Mouse (Mus musculus): ENCODE measurements around the gene S100a1. TPM values are rescaled to one million over a fixed set of nuclear protein-coding genes. Genes with fewer than 3 reads are reported as not detected.

Gene S100a1
- polyA plus RNA-seq, 1 experiment = 189 TPM

- peak overlapping the region; percentile 96 for H3K4me2 ChIP-seq (ENCODE audit: low read depth)
- no peaks in the 10 kb centered on the region for H3K36me3 ChIP-seq (ENCODE audit: control insufficient read depth, insufficient read depth)
- TF ChIP-seq MYOD1 (IDR thresholded peaks at IDR 0.05; ENCODE audit: control insufficient read depth in 1 of 3, insufficient read length in 2 of 3, low read depth in 2 of 3) = no peak
- no peak for TF ChIP-seq TCF3 (IDR thresholded peaks at IDR 0.05; ENCODE audit: insufficient read length, low read depth)
- TF ChIP-seq MAX (IDR thresholded peaks at IDR 0.05; ENCODE audit: low read depth) = no peak
- TF ChIP-seq POLR2AphosphoS2 (IDR thresholded peaks at IDR 0.05; ENCODE audit: insufficient read length, low read depth) = no peak
- no peak for TF ChIP-seq CEBPB (IDR thresholded peaks at IDR 0.05; ENCODE audit: insufficient read depth, poor library complexity, severe bottlenecking)
- peak overlapping the region; percentile 52 for H3K4me3 ChIP-seq
- H3K27me3 ChIP-seq (ENCODE audit: control insufficient read depth, insufficient read depth, insufficient read length) = no peaks in the 10 kb centered on the region
- no peaks in the 10 kb centered on the region for H3K79me2 ChIP-seq (ENCODE audit: control insufficient read depth, insufficient read depth)
- no peak overlapping the region for H3ac ChIP-seq (ENCODE audit: control insufficient read depth, insufficient read length)
Observed at GRCm38 (mm10) chr3:90515242-90515641, 1.1 kb upstream of the S100a1 start.

GRCm38 (mm10) chr3:90514691-90515090 lies 499 bp upstream of the S100a1 start:
- TF ChIP-seq POLR2A (IDR thresholded peaks at IDR 0.05; ENCODE audit: insufficient read length, low read depth) (peak; percentile 74), TCF3 (IDR thresholded peaks at IDR 0.05; ENCODE audit: insufficient read length, low read depth) (no peak), MAX (IDR thresholded peaks at IDR 0.05; ENCODE audit: low read depth) (peak; percentile 67), POLR2AphosphoS2 (IDR thresholded peaks at IDR 0.05; ENCODE audit: insufficient read length, low read depth) (peak; percentile 74)
- Histone ChIP-seq H3K36me3 (ENCODE audit: control insufficient read depth, insufficient read depth) (no peaks in the 10 kb centered on the region), H3K4me3 (peak overlapping the region; percentile 52), H3K4me2 (ENCODE audit: low read depth) (peak overlapping the region; percentile 96), H3K27me3 (ENCODE audit: control insufficient read depth, insufficient read depth, insufficient read length) (no peaks in the 10 kb centered on the region), H3K79me2 (ENCODE audit: control insufficient read depth, insufficient read depth) (no peaks in the 10 kb centered on the region), H3ac (ENCODE audit: control insufficient read depth, insufficient read length) (peak overlapping the region; percentile 64)

GRCm38 (mm10) chr3:90512948-90513642 lies 1.1 kb downstream of the S100a1 start:
- Histone ChIP-seq H3K27me3 (ENCODE audit: control insufficient read depth, insufficient read depth, insufficient read length) (no peaks in the 10 kb centered on the region), H3ac (ENCODE audit: control insufficient read depth, insufficient read length) (peak overlapping the region; percentile 64), H3K4me2 (ENCODE audit: low read depth) (peak overlapping the region; percentile 96), H3K4me3 (peak overlapping the region; percentile 52), H3K36me3 (ENCODE audit: control insufficient read depth, insufficient read depth) (no peaks in the 10 kb centered on the region), H3K79me2 (ENCODE audit: control insufficient read depth, insufficient read depth) (peaks cover 10% of the 10 kb centered on the region)
- TF ChIP-seq POLR2AphosphoS2 (IDR thresholded peaks at IDR 0.05; ENCODE audit: insufficient read length, low read depth) (no peak), REST (IDR thresholded peaks at IDR 0.05; ENCODE audit: insufficient read depth, insufficient read length) (no peak), POLR2A (IDR thresholded peaks at IDR 0.05; ENCODE audit: insufficient read length, low read depth) (no peak), E2F4 (IDR thresholded peaks at IDR 0.05; ENCODE audit: insufficient read depth) (no peak), CEBPB (IDR thresholded peaks at IDR 0.05; ENCODE audit: insufficient read depth, poor library complexity, severe bottlenecking) (no peak), USF1 (IDR thresholded peaks at IDR 0.05; ENCODE audit: low read depth) (no peak), MYOG (IDR thresholded peaks at IDR 0.05; ENCODE audit: control insufficient read depth in 1 of 3, insufficient read depth in 1 of 3, insufficient read length in 2 of 3, low read depth in 2 of 3) (no peak), MYOD1 (IDR thresholded peaks at IDR 0.05; ENCODE audit: control insufficient read depth in 1 of 3, insufficient read length in 2 of 3, low read depth in 2 of 3) (no peak), TCF12 (IDR thresholded peaks at IDR 0.05; ENCODE audit: insufficient read depth, poor library complexity, severe bottlenecking) (no peak), TCF3 (IDR thresholded peaks at IDR 0.05; ENCODE audit: insufficient read length, low read depth) (no peak), SRF (IDR thresholded peaks at IDR 0.05; ENCODE audit: control insufficient read depth, insufficient read length, low read depth) (no peak), MAX (IDR thresholded peaks at IDR 0.05; ENCODE audit: low read depth) (no peak)

- Histone ChIP-seq H3K27me3 (ENCODE audit: control insufficient read depth, insufficient read depth, insufficient read length) (no peaks in the 10 kb centered on the region), H3K79me2 (ENCODE audit: control insufficient read depth, insufficient read depth) (peaks cover 19% of the 10 kb centered on the region), H3K4me3 (no peak overlapping the region), H3ac (ENCODE audit: control insufficient read depth, insufficient read length) (no peak overlapping the region), H3K36me3 (ENCODE audit: control insufficient read depth, insufficient read depth) (peaks cover 5% of the 10 kb centered on the region), H3K4me2 (ENCODE audit: low read depth) (no peak overlapping the region)
- TF ChIP-seq MAX (IDR thresholded peaks at IDR 0.05; ENCODE audit: low read depth) (no peak), E2F4 (IDR thresholded peaks at IDR 0.05; ENCODE audit: insufficient read depth) (no peak)
Observed at GRCm38 (mm10) chr3:90512276-90512675, 1.9 kb downstream of the S100a1 start.

- Histone ChIP-seq H3K4me2 (ENCODE audit: low read depth) (peak overlapping the region; percentile 92), H3K36me3 (ENCODE audit: control insufficient read depth, insufficient read depth) (peaks cover 30% of the 10 kb centered on the region), H3K79me2 (ENCODE audit: control insufficient read depth, insufficient read depth) (peaks cover 43% of the 10 kb centered on the region), H3K27me3 (ENCODE audit: control insufficient read depth, insufficient read depth, insufficient read length) (no peaks in the 10 kb centered on the region), H3K4me3 (peak overlapping the region; percentile 91), H3ac (ENCODE audit: control insufficient read depth, insufficient read length) (peak overlapping the region; percentile 65)
- no peak for TF ChIP-seq POLR2A (IDR thresholded peaks at IDR 0.05; ENCODE audit: insufficient read length, low read depth)
- TF ChIP-seq MYOG (IDR thresholded peaks at IDR 0.05; ENCODE audit: control insufficient read depth in 1 of 3, insufficient read depth in 1 of 3, insufficient read length in 2 of 3, low read depth in 2 of 3) = no peak
- TF ChIP-seq E2F4 (IDR thresholded peaks at IDR 0.05; ENCODE audit: insufficient read depth) = no peak
- no peak for TF ChIP-seq TCF3 (IDR thresholded peaks at IDR 0.05; ENCODE audit: insufficient read length, low read depth)
- TF ChIP-seq POLR2AphosphoS2 (IDR thresholded peaks at IDR 0.05; ENCODE audit: insufficient read length, low read depth) = no peak
- TF ChIP-seq SRF (IDR thresholded peaks at IDR 0.05; ENCODE audit: control insufficient read depth, insufficient read length, low read depth) = no peak
- TF ChIP-seq TCF12 (IDR thresholded peaks at IDR 0.05; ENCODE audit: insufficient read depth, poor library complexity, severe bottlenecking) = no peak
- no peak for TF ChIP-seq REST (IDR thresholded peaks at IDR 0.05; ENCODE audit: insufficient read depth, insufficient read length)
- TF ChIP-seq USF1 (IDR thresholded peaks at IDR 0.05; ENCODE audit: low read depth) = no peak
- TF ChIP-seq MYOD1 (IDR thresholded peaks at IDR 0.05; ENCODE audit: control insufficient read depth in 1 of 3, insufficient read length in 2 of 3, low read depth in 2 of 3) = no peak
- TF ChIP-seq CEBPB (IDR thresholded peaks at IDR 0.05; ENCODE audit: insufficient read depth, poor library complexity, severe bottlenecking) = no peak
- no peak for TF ChIP-seq MAX (IDR thresholded peaks at IDR 0.05; ENCODE audit: low read depth)
Observed at GRCm38 (mm10) chr3:90509747-90510123, 4.5 kb downstream of the S100a1 start.
